Mouse (Mus musculus) heart, embryonic 16.5 days (tissue): Measurements from ENCODE around the gene Sept9. TPM values are rescaled to one million over a fixed set of nuclear protein-coding genes. Genes with fewer than 3 reads are reported as not detected.

Experiments
- ATAC-seq: fragments of 200-750 bp; cut with Nextera tagmentation; replicated peaks from 2 replicates; pipeline ENCODE4 v1.8.0; 2017; ENCODE audit warnings: moderate number of reproducible peaks; ENCODE audit not compliant: insufficient read depth, low FRiP score; ENCODE audit errors: extremely low read depth
- H3K27ac ChIP-seq: fragments of 300-500 bp; sonication (generic); 2 replicates; pipeline ENCODE4 v1.5.1; 2014; ENCODE audit warnings: mild to moderate bottlenecking, low read length, control low read depth, moderate library complexity
- H3K27me3 ChIP-seq: fragments of 300-500 bp; sonication (generic); 2 replicates; pipeline ENCODE4 v1.6.1; 2014; ENCODE audit warnings: low read length, mixed read lengths; ENCODE audit not compliant: control insufficient read depth, insufficient read depth
- H3K36me3 ChIP-seq: fragments of 300-500 bp; sonication (generic); 2 replicates; pipeline ENCODE4 v1.6.1; 2014; ENCODE audit not compliant: control insufficient read depth, insufficient read depth
- H3K4me1 ChIP-seq: fragments of 300-500 bp; sonication (generic); 2 replicates; pipeline ENCODE4 v1.6.1; 2014; ENCODE audit warnings: low read length, mixed read lengths; ENCODE audit not compliant: control insufficient read depth, insufficient read depth
- H3K4me2 ChIP-seq: fragments of 300-500 bp; sonication (generic); 2 replicates; pipeline ENCODE4 v1.6.1; 2014; ENCODE audit warnings: low read depth, mild to moderate bottlenecking, control low read depth, low read length
- H3K4me3 ChIP-seq: fragments of 300-500 bp; sonication (generic); 2 replicates; pipeline ENCODE4 v1.5.1; 2014; ENCODE audit warnings: mild to moderate bottlenecking, control low read depth, low read length
- H3K9ac ChIP-seq: fragments of 300-500 bp; sonication (generic); 2 replicates; pipeline ENCODE4 v1.6.1; 2014; ENCODE audit warnings: low read length, control low read depth
- H3K9me3 ChIP-seq: fragments of 300-500 bp; sonication (generic); replicated peaks from 2 replicates; pipeline ENCODE4 v1.6.1; 2016; ENCODE audit warnings: low read length; ENCODE audit not compliant: control insufficient read depth
- WGBS: fragments of 180-500 bp; shearing (Covaris S2); extraction: QIAGEN DNeasy Blood & Tissue Kit; methylation state at CpG from one replicate; pipeline ENCODE4 v1.1.7; 2014; 5-methylcytosine and 5-hydroxymethylcytosine counted together
- polyA plus RNA-seq: library from polyadenylated mRNA; unstranded; fragments of >200 nt; fragmentation: Nextera tagmentation; extraction: Ambion mirVana; gene quantifications from 2 replicates; pipeline ENCODE4 v1.2.1, GENCODE M21; 2015

The Sept9 gene
- polyA plus RNA-seq, 1 experiment from 2014 or later: 71.0 TPM

GRCm38 (mm10) chr11:117242339-117243084, 43.1 kb downstream of the Sept9 start:
- Histone ChIP-seq H3K4me3 (no peak overlapping the region), H3K27ac (no peak overlapping the region), H3K4me2 (no peak overlapping the region), H3K9ac (no peak overlapping the region), H3K27me3 (no peaks in the 10 kb centered on the region), H3K36me3 (no peaks in the 10 kb centered on the region), H3K9me3 (no peaks in the 10 kb centered on the region), H3K4me1 (peaks cover 13% of the 10 kb centered on the region)
- no peak for ATAC-seq
- WGBS: 68% methylated on average over 10 of the region's 10 CpGs

- ATAC-seq: no peak
- no peaks in the 10 kb centered on the region for H3K9me3 ChIP-seq
- WGBS: 86% methylated on average over 12 of the region's 12 CpGs
Observed at GRCm38 (mm10) chr11:117243536-117244290, 44.3 kb downstream of the Sept9 start.

GRCm38 (mm10) chr11:117245041-117245725, 45.7 kb downstream of the Sept9 start:
- Histone ChIP-seq H3K4me2 (no peak overlapping the region), H3K9ac (no peak overlapping the region), H3K36me3 (no peaks in the 10 kb centered on the region), H3K9me3 (no peaks in the 10 kb centered on the region), H3K27me3 (no peaks in the 10 kb centered on the region), H3K4me3 (no peak overlapping the region), H3K4me1 (peaks cover 22% of the 10 kb centered on the region), H3K27ac (no peak overlapping the region)
- no peak for ATAC-seq
- 78% methylated on average over 8 of the region's 8 CpGs for WGBS

More at GRCm38 (mm10) chr11:117243536-117244290, 44.3 kb downstream of the Sept9 start:
- H3K9ac ChIP-seq: no peak overlapping the region
- H3K4me3 ChIP-seq: no peak overlapping the region
- peaks cover 18% of the 10 kb centered on the region for H3K4me1 ChIP-seq
- no peak overlapping the region for H3K27ac ChIP-seq
- H3K36me3 ChIP-seq: no peaks in the 10 kb centered on the region
- no peak overlapping the region for H3K4me2 ChIP-seq
- H3K27me3 ChIP-seq: no peaks in the 10 kb centered on the region

- Histone ChIP-seq H3K4me2 (no peak overlapping the region), H3K4me3 (no peak overlapping the region), H3K4me1 (peaks cover 22% of the 10 kb centered on the region), H3K9ac (no peak overlapping the region), H3K9me3 (no peaks in the 10 kb centered on the region), H3K27me3 (no peaks in the 10 kb centered on the region), H3K36me3 (no peaks in the 10 kb centered on the region), H3K27ac (no peak overlapping the region)
- 66% methylated on average over 3 of the region's 3 CpGs for WGBS
- ATAC-seq: no peak
Observed at GRCm38 (mm10) chr11:117245846-117246245, 46.4 kb downstream of the Sept9 start.

GRCm38 (mm10) chr11:117246286-117246685, 46.8 kb downstream of the Sept9 start:
- H3K9me3 ChIP-seq: no peaks in the 10 kb centered on the region
- H3K27ac ChIP-seq: no peak overlapping the region
- no peak overlapping the region for H3K9ac ChIP-seq
- no peak overlapping the region for H3K4me2 ChIP-seq
- 67% methylated on average over 8 of the region's 8 CpGs for WGBS
- no peaks in the 10 kb centered on the region for H3K36me3 ChIP-seq
- ATAC-seq: no peak
- no peaks in the 10 kb centered on the region for H3K27me3 ChIP-seq
- H3K4me3 ChIP-seq: no peak overlapping the region
- peaks cover 22% of the 10 kb centered on the region for H3K4me1 ChIP-seq

GRCm38 (mm10) chr11:117246981-117247431, 47.5 kb downstream of the Sept9 start:
- H3K36me3 ChIP-seq: no peaks in the 10 kb centered on the region
- no peaks in the 10 kb centered on the region for H3K27me3 ChIP-seq
- no peak overlapping the region for H3K9ac ChIP-seq
- peaks cover 25% of the 10 kb centered on the region for H3K4me1 ChIP-seq
- H3K4me3 ChIP-seq: no peak overlapping the region
- WGBS: 73% methylated on average over 9 of the region's 9 CpGs
- no peaks in the 10 kb centered on the region for H3K9me3 ChIP-seq
- ATAC-seq: no peak
- no peak overlapping the region for H3K27ac ChIP-seq
- no peak overlapping the region for H3K4me2 ChIP-seq

GRCm38 (mm10) chr11:117247541-117247940, 48.1 kb downstream of the Sept9 start:
- Histone ChIP-seq H3K9ac (no peak overlapping the region), H3K27ac (no peak overlapping the region)
- no peak for ATAC-seq

GRCm38 (mm10) chr11:117248734-117249248, 49.3 kb downstream of the Sept9 start:
- Histone ChIP-seq H3K27me3 (no peaks in the 10 kb centered on the region), H3K4me1 (peaks cover 20% of the 10 kb centered on the region), H3K4me2 (no peak overlapping the region), H3K4me3 (no peak overlapping the region), H3K9ac (no peak overlapping the region), H3K9me3 (no peaks in the 10 kb centered on the region), H3K27ac (peak overlapping the region; percentile 54), H3K36me3 (no peaks in the 10 kb centered on the region)
- WGBS: 40% methylated on average over 11 of the region's 11 CpGs
- ATAC-seq: peak; percentile 61

More at GRCm38 (mm10) chr11:117247541-117247940, 48.1 kb downstream of the Sept9 start:
- Histone ChIP-seq H3K4me3 (no peak overlapping the region), H3K36me3 (no peaks in the 10 kb centered on the region), H3K9me3 (no peaks in the 10 kb centered on the region), H3K4me1 (peaks cover 22% of the 10 kb centered on the region), H3K27me3 (no peaks in the 10 kb centered on the region), H3K4me2 (no peak overlapping the region)
- WGBS: 50% methylated on average over 5 of the region's 5 CpGs
